Mouse (Mus musculus) kidney, adult 2 months (tissue): ENCODE results near the gene Slc7a6. TPM values are rescaled to one million over a fixed set of nuclear protein-coding genes. Genes with fewer than 3 reads are reported as not detected.

Experiments used
- DNase-seq: peaks from one replicate; pipeline ENCODE4 v3.0.0; 2021
- H3K27ac ChIP-seq: fragments of 200-500 bp; 2 replicates; pipeline ENCODE4 v1.5.1; 2012; ENCODE audit warnings: low read depth, low read length, control low read depth, inconsistent platforms; ENCODE audit not compliant: insufficient read depth
- H3K27me3 ChIP-seq: fragments of 200-500 bp; replicated peaks from 2 replicates; pipeline ENCODE4 v1.6.1; 2012; ENCODE audit warnings: mild to moderate bottlenecking, moderate library complexity, low read length, inconsistent platforms; ENCODE audit not compliant: control insufficient read depth, insufficient read depth
- H3K36me3 ChIP-seq: fragments of 200-500 bp; 2 replicates; pipeline ENCODE4 v1.6.1; 2012; ENCODE audit warnings: mild to moderate bottlenecking, moderate library complexity, low read length, inconsistent platforms; ENCODE audit not compliant: control insufficient read depth, insufficient read depth
- H3K4me1 ChIP-seq: fragments of 200-500 bp; 2 replicates; pipeline ENCODE4 v1.6.1; 2011; ENCODE audit warnings: low read length; ENCODE audit not compliant: control insufficient read depth, insufficient read depth
- H3K4me3 ChIP-seq: fragments of 200-500 bp; 2 replicates; pipeline ENCODE4 v1.5.1; 2011; ENCODE audit warnings: mild to moderate bottlenecking, low read depth, low read length, control low read depth; ENCODE audit not compliant: insufficient read depth
- CTCF ChIP-seq: fragments of 200-500 bp; conservative IDR thresholded peaks from 2 replicates; pipeline ENCODE4 v1.5.1; 2011; ENCODE audit warnings: low read depth, mild to moderate bottlenecking, control low read depth, low read length, moderate library complexity, mixed read lengths; ENCODE audit not compliant: insufficient read depth, insufficient read length
- POLR2A ChIP-seq: fragments of 200-500 bp; IDR thresholded peaks from one replicate; pipeline ENCODE4 v1.6.1; 2011; ENCODE audit warnings: low read depth, low read length, control low read depth
- WGBS: fragments of 180-500 bp; shearing (Covaris S2); methylation state at CpG from one replicate; pipeline ENCODE4 v1.1.7; 2018; 5-methylcytosine and 5-hydroxymethylcytosine counted together
- polyA plus RNA-seq: library from polyadenylated mRNA; depleted of rRNA; stranded (reverse); fragments of >200 nt; gene quantifications from 2 replicates; pipeline ENCODE4 v1.2.3, GENCODE M21; 2012; rRNA removed

Gene Slc7a6
- 8.2 and 9.8 TPM in 2 replicates for polyA plus RNA-seq

- TF ChIP-seq CTCF (no peak), POLR2A (no peak)
- DNase-seq: peak; percentile 82
- H3K27ac ChIP-seq: no peak within 1 kb of the TSS
- H3K4me3 ChIP-seq: peak within 1 kb of the TSS; percentile 86
- no peaks in the 10 kb centered on the region for H3K4me1 ChIP-seq
- no peaks in the 10 kb centered on the region for H3K36me3 ChIP-seq
- H3K27me3 ChIP-seq: no peaks in the 10 kb centered on the region
- under 1% methylated on average over 53 of the region's 59 CpGs for WGBS
Measured at GRCm38 (mm10) chr8:106168356-106169016, at the start of gene Slc7a6. Gene Slc7a6 (plus strand): TSS chr8:106168857.

- Histone ChIP-seq H3K4me3 (no peak overlapping the region), H3K4me1 (no peaks in the 10 kb centered on the region), H3K36me3 (no peaks in the 10 kb centered on the region; the same call in none of the 2 replicates), H3K27me3 (no peaks in the 10 kb centered on the region), H3K27ac (no peak overlapping the region)
- WGBS: 69% methylated on average over 3 of the region's 3 CpGs
- TF ChIP-seq CTCF: 0 out of 2 replicates have a peak, but pooled peaks have one; percentile 2
- no peak for TF ChIP-seq POLR2A
- no peak for DNase-seq
Measured at GRCm38 (mm10) chr8:106123443-106123842, 45.2 kb upstream of the Slc7a6 start.

GRCm38 (mm10) chr8:106126055-106126454, 42.6 kb upstream of the Slc7a6 start:
- peaks cover 2% of the 10 kb centered on the region; the same call in 1 of the 2 replicates for H3K36me3 ChIP-seq
- DNase-seq: no peak
- H3K4me1 ChIP-seq: no peaks in the 10 kb centered on the region
- TF ChIP-seq CTCF (no peak), POLR2A (no peak)
- no peak overlapping the region for H3K27ac ChIP-seq
- no peak overlapping the region for H3K4me3 ChIP-seq
- WGBS: 96% methylated on average over 1 of the region's 1 CpGs
- H3K27me3 ChIP-seq: no peaks in the 10 kb centered on the region

GRCm38 (mm10) chr8:106127054-106127453, 41.6 kb upstream of the Slc7a6 start:
- H3K36me3 ChIP-seq: peaks cover 2% of the 10 kb centered on the region; the same call in 1 of the 2 replicates
- no peak overlapping the region for H3K4me3 ChIP-seq
- DNase-seq: no peak
- H3K4me1 ChIP-seq: no peaks in the 10 kb centered on the region
- no peak overlapping the region for H3K27ac ChIP-seq
- no peaks in the 10 kb centered on the region for H3K27me3 ChIP-seq
- no peak for TF ChIP-seq CTCF
- TF ChIP-seq POLR2A: no peak
- 67% methylated on average over 3 of the region's 3 CpGs for WGBS

- peak; percentile 21 for DNase-seq
- no peaks in the 10 kb centered on the region for H3K4me1 ChIP-seq
- 89% methylated on average over 10 of the region's 10 CpGs for WGBS
- no peak overlapping the region for H3K27ac ChIP-seq
- H3K4me3 ChIP-seq: no peak overlapping the region
- H3K36me3 ChIP-seq: peaks cover 2% of the 10 kb centered on the region; the same call in 1 of the 2 replicates
- no peaks in the 10 kb centered on the region for H3K27me3 ChIP-seq
- TF ChIP-seq CTCF: no peak
- TF ChIP-seq POLR2A: no peak
Measured at GRCm38 (mm10) chr8:106127882-106128410, 40.7 kb upstream of the Slc7a6 start.

- Histone ChIP-seq H3K27ac (no peak overlapping the region), H3K4me1 (0 out of 2 replicates have a peak, but pooled peaks cover 7% of the 10 kb centered on the region), H3K4me3 (no peak overlapping the region), H3K27me3 (no peaks in the 10 kb centered on the region), H3K36me3 (peaks cover 2% of the 10 kb centered on the region; the same call in 1 of the 2 replicates)
- no peak for TF ChIP-seq CTCF
- TF ChIP-seq POLR2A: no peak
- peak; percentile 24 for DNase-seq
Measured at GRCm38 (mm10) chr8:106129232-106129930, 39.3 kb upstream of the Slc7a6 start.

GRCm38 (mm10) chr8:106129997-106130396, 38.7 kb upstream of the Slc7a6 start:
- Histone ChIP-seq H3K27ac (no peak overlapping the region), H3K27me3 (no peaks in the 10 kb centered on the region)
- WGBS: 70% methylated on average over 2 of the region's 2 CpGs

More at GRCm38 (mm10) chr8:106129997-106130396, 38.7 kb upstream of the Slc7a6 start:
- TF ChIP-seq CTCF: no peak
- no peak for TF ChIP-seq POLR2A
- Histone ChIP-seq H3K4me3 (no peak overlapping the region), H3K36me3 (peaks cover 2% of the 10 kb centered on the region; the same call in 1 of the 2 replicates), H3K4me1 (0 out of 2 replicates have a peak, but pooled peaks cover 7% of the 10 kb centered on the region)
- DNase-seq: peak; percentile 15
